Mouse (Mus musculus) B cell, adult 2 months (primary cell): ENCODE data around the gene Edn2.

Source experiments
- DNase-seq, 2 experiments: peaks; one replicate each; pipeline ENCODE4 v3.0.0; 2022

The Edn2 gene

GRCm38 (mm10) chr4:120161166-120161949, at the start of gene Edn2:
Gene Edn2, plus strand, starts transcription at chr4:120161206.
- DNase-seq: no peak

GRCm38 (mm10) chr4:120115516-120115915, 45.5 kb upstream of the Edn2 start:
- no peak for DNase-seq

GRCm38 (mm10) chr4:120116312-120116711, 44.7 kb upstream of the Edn2 start:
- DNase-seq: no peak

GRCm38 (mm10) chr4:120120276-120120675, 40.7 kb upstream of the Edn2 start:
- peak; percentile 59 for DNase-seq

GRCm38 (mm10) chr4:120124656-120125055, 36.4 kb upstream of the Edn2 start:
- no peak for DNase-seq

GRCm38 (mm10) chr4:120126047-120126446, 35.0 kb upstream of the Edn2 start:
- no peak for DNase-seq

GRCm38 (mm10) chr4:120127333-120127732, 33.7 kb upstream of the Edn2 start:
- no peak for DNase-seq

- DNase-seq: no peak
These were observed 33.0 kb upstream of the Edn2 start for GRCm38 (mm10) chr4:120128033-120128432.

GRCm38 (mm10) chr4:120129233-120129885, 31.6 kb upstream of the Edn2 start:
- DNase-seq: peak; percentile 62 to 64

- DNase-seq: no peak
These were observed 30.1 kb upstream of the Edn2 start for GRCm38 (mm10) chr4:120130926-120131325.

GRCm38 (mm10) chr4:120131441-120132220, 29.4 kb upstream of the Edn2 start:
- DNase-seq: no peak

- no peak for DNase-seq
These were observed 26.8 kb upstream of the Edn2 start for GRCm38 (mm10) chr4:120134223-120134622.

- no peak for DNase-seq
These were observed 19.2 kb upstream of the Edn2 start for GRCm38 (mm10) chr4:120141810-120142209.

- no peak for DNase-seq
These were observed 18.1 kb upstream of the Edn2 start for GRCm38 (mm10) chr4:120142905-120143304.

- no peak for DNase-seq
These were observed 16.7 kb upstream of the Edn2 start for GRCm38 (mm10) chr4:120144343-120144742.

GRCm38 (mm10) chr4:120145931-120146330, 15.1 kb upstream of the Edn2 start:
- DNase-seq: no peak

GRCm38 (mm10) chr4:120148291-120149141, 12.5 kb upstream of the Edn2 start:
- DNase-seq: no peak

- peak; percentile 20 to 34 for DNase-seq
These were observed 11.9 kb upstream of the Edn2 start for GRCm38 (mm10) chr4:120149142-120149524.

GRCm38 (mm10) chr4:120150345-120150920, 10.6 kb upstream of the Edn2 start:
- DNase-seq: no peak

GRCm38 (mm10) chr4:120151906-120152305, 9.1 kb upstream of the Edn2 start:
- DNase-seq: no peak

- peak; percentile 7 to 18 for DNase-seq
These were observed 8.4 kb upstream of the Edn2 start for GRCm38 (mm10) chr4:120152648-120153047.

- DNase-seq: no peak
These were observed 7.3 kb upstream of the Edn2 start for GRCm38 (mm10) chr4:120153736-120154135.
